Mouse (Mus musculus) pancreas, adult 10 weeks (tissue): Measurements from ENCODE around the gene Lsm5. TPM values are rescaled to one million over a fixed set of nuclear protein-coding genes. Genes with fewer than 3 reads are reported as not detected.

Experiments
- polyA plus RNA-seq: library from polyadenylated mRNA; stranded (reverse); fragments of 350-450 nt; fragmentation: Illumina TruSeq; extraction: RNeasy Lipid Tissue Mini Kit (QIAGEN cat#74804); gene quantifications from one replicate; pipeline ENCODE4 v1.2.3, GENCODE M21; 2015; ENCODE audit warnings: low read depth, low replicate concordance; ENCODE audit not compliant: insufficient read depth

Lsm5 gene
- polyA plus RNA-seq: 10.7 TPM

GRCm38 (mm10) chr6:56703931-56704900 is at the start of gene Lsm5:
TSS of gene Lsm5 (minus strand) at chr6:56704710.

GRCm38 (mm10) chr6:56714574-56715269 is 10.2 kb upstream of the Lsm5 start, which contains the start of gene Avl9:
TSS of gene Avl9 (plus strand) at chr6:56714899.

Other genes with a start within 250 kb of the Lsm5 start
- 0.59 TPM for gene Pde1c, start 135.6 kb downstream of the Lsm5 start, polyA plus RNA-seq
- gene Avl9, start 10.2 kb upstream of the Lsm5 start, polyA plus RNA-seq: 4.7 TPM
- 5.5 TPM for gene Kbtbd2, start 93.1 kb upstream of the Lsm5 start, polyA plus RNA-seq
- 30.1 TPM for gene Fkbp9, start 127.3 kb upstream of the Lsm5 start, polyA plus RNA-seq
- 17.4 TPM for gene Nt5c3, start 219.2 kb upstream of the Lsm5 start, polyA plus RNA-seq
- not detected for gene Vmn1r4, start 219.3 kb upstream of the Lsm5 start, polyA plus RNA-seq